Mouse (Mus musculus): ENCODE data around the gene Ush2a. TPM values are rescaled to one million over a fixed set of nuclear protein-coding genes. Genes with fewer than 3 reads are reported as not detected.
A peak's percentile ranks its signal among the peaks of the same experiment; 100 is the strongest.

Ush2a gene
- polyA plus RNA-seq, 1 experiment from 2014 or later: not detected

DNA sequence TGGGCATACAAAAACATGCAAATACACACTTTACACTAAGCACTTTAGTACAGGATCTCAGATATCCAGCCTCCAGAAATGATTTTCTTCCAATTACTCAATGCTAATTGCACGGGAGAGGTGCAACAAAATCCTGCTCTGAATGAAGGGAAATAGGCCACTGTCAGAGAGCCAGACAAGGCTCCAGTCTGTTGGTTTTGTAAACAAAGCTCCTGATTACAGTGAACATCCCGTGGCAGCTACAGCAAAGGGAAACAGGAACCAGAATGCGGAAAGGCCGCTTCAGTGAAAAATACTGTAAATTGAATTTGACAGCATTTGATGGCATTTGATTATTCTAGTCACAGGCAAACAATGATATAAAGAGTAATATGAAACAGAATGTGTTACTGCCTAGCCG is 604.1 kb downstream of the Ush2a start:
- H3K9me3 ChIP-seq (replicated peaks; ENCODE audit: control insufficient read depth, low read length): no peaks in the 10 kb centered on the region
- H3K9ac ChIP-seq (ENCODE audit: low read length): no peak overlapping the region
- 0 out of 2 replicates have a peak, but pooled peaks cover 3% of the 10 kb centered on the region for H3K4me1 ChIP-seq (ENCODE audit: control insufficient read depth, insufficient read depth, low read length)
- WGBS: 33% methylated on average over 5 of the region's 5 CpGs
- no peak for ATAC-seq (ENCODE audit: insufficient read depth, low FRiP score)
- no peaks in the 10 kb centered on the region for H3K27me3 ChIP-seq (ENCODE audit: control insufficient read depth, insufficient read depth, low read length)
- H3K27ac ChIP-seq (ENCODE audit: low read length): no peak overlapping the region
- no peak overlapping the region for H3K4me3 ChIP-seq (replicated peaks; ENCODE audit: low read length)
- H3K36me3 ChIP-seq (ENCODE audit: control insufficient read depth, insufficient read depth, low read length): no peaks in the 10 kb centered on the region
- H3K4me2 ChIP-seq (ENCODE audit: low read depth, low read length): 0 out of 2 replicates have a peak overlapping the region, but pooled peaks have one; percentile 6

- H3K4me2 ChIP-seq (ENCODE audit: low read depth, low read length): 0 out of 2 replicates have a peak overlapping the region, but pooled peaks have one; percentile 6
- 45% methylated on average over 11 of the region's 11 CpGs for WGBS
- H3K4me1 ChIP-seq (ENCODE audit: control insufficient read depth, insufficient read depth, low read length): 0 out of 2 replicates have a peak, but pooled peaks cover 3% of the 10 kb centered on the region
- no peaks in the 10 kb centered on the region for H3K27me3 ChIP-seq (ENCODE audit: control insufficient read depth, insufficient read depth, low read length)
- no peak overlapping the region for H3K9ac ChIP-seq (ENCODE audit: low read length)
- no peak for ATAC-seq (ENCODE audit: insufficient read depth, low FRiP score)
- no peak overlapping the region for H3K4me3 ChIP-seq (replicated peaks; ENCODE audit: low read length)
- no peaks in the 10 kb centered on the region for H3K9me3 ChIP-seq (replicated peaks; ENCODE audit: control insufficient read depth, low read length)
- no peaks in the 10 kb centered on the region for H3K36me3 ChIP-seq (ENCODE audit: control insufficient read depth, insufficient read depth, low read length)
- no peak overlapping the region for H3K27ac ChIP-seq (ENCODE audit: low read length)
Observed at GRCm38 (mm10) chr1:188866515-188866914, 604.7 kb downstream of the Ush2a start.

GRCm38 (mm10) chr1:188878531-188879055 is 616.8 kb downstream of the Ush2a start:
- no peaks in the 10 kb centered on the region for H3K9me3 ChIP-seq (replicated peaks; ENCODE audit: control insufficient read depth, low read length)
- H3K36me3 ChIP-seq (ENCODE audit: control insufficient read depth, insufficient read depth, low read length): no peaks in the 10 kb centered on the region
- no peak overlapping the region for H3K27ac ChIP-seq (ENCODE audit: low read length)
- H3K4me2 ChIP-seq (ENCODE audit: low read depth, low read length): no peak overlapping the region
- H3K4me3 ChIP-seq (replicated peaks; ENCODE audit: low read length): no peak overlapping the region
- no peaks in the 10 kb centered on the region for H3K4me1 ChIP-seq (ENCODE audit: control insufficient read depth, insufficient read depth, low read length)
- no peak for ATAC-seq (ENCODE audit: insufficient read depth, low FRiP score)
- 73% methylated on average over 4 of the region's 4 CpGs for WGBS
- H3K9ac ChIP-seq (ENCODE audit: low read length): no peak overlapping the region
- no peaks in the 10 kb centered on the region for H3K27me3 ChIP-seq (ENCODE audit: control insufficient read depth, insufficient read depth, low read length)

- Histone ChIP-seq H3K27me3 (ENCODE audit: control insufficient read depth, insufficient read depth, low read length) (no peaks in the 10 kb centered on the region), H3K4me3 (replicated peaks; ENCODE audit: low read length) (no peak overlapping the region), H3K9me3 (replicated peaks; ENCODE audit: control insufficient read depth, low read length) (no peaks in the 10 kb centered on the region), H3K4me1 (ENCODE audit: control insufficient read depth, insufficient read depth, low read length) (no peaks in the 10 kb centered on the region), H3K9ac (ENCODE audit: low read length) (no peak overlapping the region), H3K27ac (ENCODE audit: low read length) (no peak overlapping the region), H3K36me3 (ENCODE audit: control insufficient read depth, insufficient read depth, low read length) (no peaks in the 10 kb centered on the region), H3K4me2 (ENCODE audit: low read depth, low read length) (no peak overlapping the region)
- no peak for ATAC-seq (ENCODE audit: insufficient read depth, low FRiP score)
- 40% methylated on average over 4 of the region's 4 CpGs for WGBS
Observed at GRCm38 (mm10) chr1:188896906-188897551, 635.2 kb downstream of the Ush2a start.

GRCm38 (mm10) chr1:188904091-188904490 is 642.3 kb downstream of the Ush2a start:
- 0 out of 2 replicates have a peak overlapping the region, but pooled peaks have one; percentile 32 for H3K4me2 ChIP-seq (ENCODE audit: low read depth, low read length)
- H3K9ac ChIP-seq (ENCODE audit: low read length): no peak overlapping the region
- WGBS: 17% methylated on average over 10 of the region's 10 CpGs
- H3K27me3 ChIP-seq (ENCODE audit: control insufficient read depth, insufficient read depth, low read length): no peaks in the 10 kb centered on the region
- H3K9me3 ChIP-seq (replicated peaks; ENCODE audit: control insufficient read depth, low read length): no peaks in the 10 kb centered on the region
- no peak overlapping the region for H3K27ac ChIP-seq (ENCODE audit: low read length)
- no peaks in the 10 kb centered on the region for H3K36me3 ChIP-seq (ENCODE audit: control insufficient read depth, insufficient read depth, low read length)
- no peak overlapping the region for H3K4me3 ChIP-seq (replicated peaks; ENCODE audit: low read length)
- H3K4me1 ChIP-seq (ENCODE audit: control insufficient read depth, insufficient read depth, low read length): no peaks in the 10 kb centered on the region
- ATAC-seq (ENCODE audit: insufficient read depth, low FRiP score): no peak

DNA sequence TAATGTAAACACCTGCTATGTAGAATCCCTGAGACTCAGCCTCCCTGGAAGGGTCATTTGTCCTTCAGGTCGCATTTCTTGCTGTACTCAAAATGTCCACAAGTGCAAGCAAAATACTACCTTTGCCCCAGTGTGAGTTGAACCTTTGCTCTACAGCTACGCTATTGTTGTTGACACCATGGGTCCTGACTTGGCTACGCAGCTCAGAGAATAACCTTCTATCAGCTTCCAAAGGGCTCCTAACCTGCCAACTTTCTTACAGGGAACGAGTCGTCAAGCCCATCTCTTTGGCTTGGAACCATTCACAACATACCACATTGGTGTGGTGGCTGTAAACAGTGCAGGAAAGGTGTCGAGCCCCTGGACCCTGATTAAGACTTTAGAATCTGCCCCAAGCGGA is 644.4 kb downstream of the Ush2a start:
- H3K4me3 ChIP-seq (replicated peaks; ENCODE audit: low read length): no peak overlapping the region
- ATAC-seq (ENCODE audit: insufficient read depth, low FRiP score): no peak
- H3K27ac ChIP-seq (ENCODE audit: low read length): no peak overlapping the region
- no peaks in the 10 kb centered on the region for H3K9me3 ChIP-seq (replicated peaks; ENCODE audit: control insufficient read depth, low read length)
- H3K36me3 ChIP-seq (ENCODE audit: control insufficient read depth, insufficient read depth, low read length): no peaks in the 10 kb centered on the region
- no peak overlapping the region for H3K9ac ChIP-seq (ENCODE audit: low read length)
- H3K4me2 ChIP-seq (ENCODE audit: low read depth, low read length): no peak overlapping the region
- no peaks in the 10 kb centered on the region for H3K27me3 ChIP-seq (ENCODE audit: control insufficient read depth, insufficient read depth, low read length)
- 85% methylated on average over 7 of the region's 7 CpGs for WGBS
- H3K4me1 ChIP-seq (ENCODE audit: control insufficient read depth, insufficient read depth, low read length): no peaks in the 10 kb centered on the region

GRCm38 (mm10) chr1:188910656-188911055 is 648.8 kb downstream of the Ush2a start:
- no peak overlapping the region for H3K27ac ChIP-seq (ENCODE audit: low read length)
- H3K4me1 ChIP-seq (ENCODE audit: control insufficient read depth, insufficient read depth, low read length): no peaks in the 10 kb centered on the region
- H3K27me3 ChIP-seq (ENCODE audit: control insufficient read depth, insufficient read depth, low read length): no peaks in the 10 kb centered on the region
- H3K4me3 ChIP-seq (replicated peaks; ENCODE audit: low read length): no peak overlapping the region
- no peaks in the 10 kb centered on the region for H3K36me3 ChIP-seq (ENCODE audit: control insufficient read depth, insufficient read depth, low read length)
- H3K4me2 ChIP-seq (ENCODE audit: low read depth, low read length): no peak overlapping the region
- no peak for ATAC-seq (ENCODE audit: insufficient read depth, low FRiP score)
- H3K9me3 ChIP-seq (replicated peaks; ENCODE audit: control insufficient read depth, low read length): no peaks in the 10 kb centered on the region
- no peak overlapping the region for H3K9ac ChIP-seq (ENCODE audit: low read length)
- 85% methylated on average over 11 of the region's 11 CpGs for WGBS

- Histone ChIP-seq H3K27me3 (ENCODE audit: control insufficient read depth, insufficient read depth, low read length) (no peaks in the 10 kb centered on the region), H3K4me2 (ENCODE audit: low read depth, low read length) (no peak overlapping the region), H3K4me3 (replicated peaks; ENCODE audit: low read length) (no peak overlapping the region), H3K9ac (ENCODE audit: low read length) (no peak overlapping the region), H3K27ac (ENCODE audit: low read length) (no peak overlapping the region), H3K36me3 (ENCODE audit: control insufficient read depth, insufficient read depth, low read length) (no peaks in the 10 kb centered on the region), H3K9me3 (replicated peaks; ENCODE audit: control insufficient read depth, low read length) (no peaks in the 10 kb centered on the region), H3K4me1 (ENCODE audit: control insufficient read depth, insufficient read depth, low read length) (no peaks in the 10 kb centered on the region)
- ATAC-seq (ENCODE audit: insufficient read depth, low FRiP score): peak; percentile 53; the same call in 1 of the 2 replicates
- WGBS: 11% methylated on average over 1 of the region's 1 CpGs
Observed at GRCm38 (mm10) chr1:188919946-188920345, 658.1 kb downstream of the Ush2a start.

DNA sequence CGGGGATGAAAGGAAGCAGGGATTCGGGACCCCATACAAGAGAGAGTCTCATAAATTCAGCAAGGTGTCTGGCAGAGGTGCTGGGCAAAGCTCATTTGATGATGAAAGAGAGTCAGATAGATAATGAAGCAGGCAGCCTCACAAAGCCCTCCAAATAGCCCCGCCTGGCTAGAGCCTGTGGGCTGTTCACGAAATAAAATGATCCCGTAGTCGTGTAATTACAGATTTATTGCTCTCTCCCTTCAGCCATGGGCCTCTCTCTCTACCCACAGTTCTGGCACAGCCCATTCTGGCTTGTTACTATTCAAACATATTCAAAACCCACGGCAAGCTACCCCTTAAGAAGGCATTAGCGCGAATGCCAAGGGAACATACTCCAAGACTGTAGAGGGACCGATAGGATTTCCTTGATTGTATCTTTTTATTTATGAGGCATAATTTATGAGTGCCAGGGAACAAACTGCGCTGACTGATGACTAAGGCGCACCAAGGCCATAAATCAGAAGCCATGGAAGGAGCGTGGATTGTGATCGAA is 675.5 kb downstream of the Ush2a start:
- 83% methylated on average over 14 of the region's 14 CpGs for WGBS
- Histone ChIP-seq H3K36me3 (ENCODE audit: control insufficient read depth, insufficient read depth, low read length) (no peaks in the 10 kb centered on the region), H3K4me1 (ENCODE audit: control insufficient read depth, insufficient read depth, low read length) (no peaks in the 10 kb centered on the region), H3K27ac (ENCODE audit: low read length) (no peak overlapping the region), H3K9ac (ENCODE audit: low read length) (no peak overlapping the region), H3K4me2 (ENCODE audit: low read depth, low read length) (no peak overlapping the region), H3K4me3 (replicated peaks; ENCODE audit: low read length) (no peak overlapping the region), H3K27me3 (ENCODE audit: control insufficient read depth, insufficient read depth, low read length) (no peaks in the 10 kb centered on the region), H3K9me3 (replicated peaks; ENCODE audit: control insufficient read depth, low read length) (no peaks in the 10 kb centered on the region)
- ATAC-seq (ENCODE audit: insufficient read depth, low FRiP score): no peak

All from stomach, embryonic 16.5 days (tissue).